Mouse (Mus musculus) limb, embryonic 12.5 days (tissue): ENCODE data around the gene Nkd2. TPM values are rescaled to one million over a fixed set of nuclear protein-coding genes. Genes with fewer than 3 reads are reported as not detected.

Experiments
- ATAC-seq: fragments of 200-750 bp; cut with Nextera tagmentation; 2 replicates; pipeline ENCODE4 v1.8.0; 2017; ENCODE audit warnings: low read depth, moderate TSS enrichment; ENCODE audit not compliant: insufficient number of reproducible peaks, insufficient read depth, low FRiP score, low TSS enrichment
- H3K27ac ChIP-seq: fragments of 300-500 bp; sonication (generic); 2 replicates; pipeline ENCODE4 v1.5.1; 2016; ENCODE audit warnings: mild to moderate bottlenecking, moderate library complexity
- H3K27me3 ChIP-seq: fragments of 300-500 bp; sonication (generic); 2 replicates; pipeline ENCODE4 v1.6.1; 2016; ENCODE audit warnings: mild to moderate bottlenecking, moderate library complexity
- H3K36me3 ChIP-seq: fragments of 300-500 bp; sonication (generic); 2 replicates; pipeline ENCODE4 v1.6.1; 2016; ENCODE audit warnings: mild to moderate bottlenecking, moderate library complexity
- H3K4me1 ChIP-seq: fragments of 300-500 bp; sonication (generic); replicated peaks from 2 replicates; pipeline ENCODE4 v1.6.1; 2016
- H3K4me2 ChIP-seq: fragments of 300-500 bp; sonication (generic); 2 replicates; pipeline ENCODE4 v1.6.1; 2016; ENCODE audit warnings: mild to moderate bottlenecking, moderate library complexity
- H3K4me3 ChIP-seq: fragments of 300-500 bp; sonication (generic); replicated peaks from 2 replicates; pipeline ENCODE4 v1.5.1; 2016; ENCODE audit warnings: mild to moderate bottlenecking
- H3K9ac ChIP-seq: fragments of 300-500 bp; sonication (generic); replicated peaks from 2 replicates; pipeline ENCODE4 v1.6.1; 2016; ENCODE audit warnings: mild to moderate bottlenecking, moderate library complexity
- H3K9me3 ChIP-seq: fragments of 300-500 bp; sonication (generic); 2 replicates; pipeline ENCODE4 v1.6.1; 2016; ENCODE audit warnings: mild to moderate bottlenecking, moderate library complexity
- WGBS: fragments of 180-500 bp; shearing (Covaris S2); methylation state at CpG from one replicate; pipeline ENCODE4 v1.1.7; 2016; 5-methylcytosine and 5-hydroxymethylcytosine counted together
- polyA plus RNA-seq: library from polyadenylated mRNA; unstranded; fragments of >200 nt; fragmentation: Nextera tagmentation; extraction: Ambion mirVana; gene quantifications from 2 replicates; pipeline ENCODE4 v1.2.1, GENCODE M21; 2016

The Nkd2 gene
- polyA plus RNA-seq, 1 experiment from 2014 or later, result 57.5 TPM

DNA sequence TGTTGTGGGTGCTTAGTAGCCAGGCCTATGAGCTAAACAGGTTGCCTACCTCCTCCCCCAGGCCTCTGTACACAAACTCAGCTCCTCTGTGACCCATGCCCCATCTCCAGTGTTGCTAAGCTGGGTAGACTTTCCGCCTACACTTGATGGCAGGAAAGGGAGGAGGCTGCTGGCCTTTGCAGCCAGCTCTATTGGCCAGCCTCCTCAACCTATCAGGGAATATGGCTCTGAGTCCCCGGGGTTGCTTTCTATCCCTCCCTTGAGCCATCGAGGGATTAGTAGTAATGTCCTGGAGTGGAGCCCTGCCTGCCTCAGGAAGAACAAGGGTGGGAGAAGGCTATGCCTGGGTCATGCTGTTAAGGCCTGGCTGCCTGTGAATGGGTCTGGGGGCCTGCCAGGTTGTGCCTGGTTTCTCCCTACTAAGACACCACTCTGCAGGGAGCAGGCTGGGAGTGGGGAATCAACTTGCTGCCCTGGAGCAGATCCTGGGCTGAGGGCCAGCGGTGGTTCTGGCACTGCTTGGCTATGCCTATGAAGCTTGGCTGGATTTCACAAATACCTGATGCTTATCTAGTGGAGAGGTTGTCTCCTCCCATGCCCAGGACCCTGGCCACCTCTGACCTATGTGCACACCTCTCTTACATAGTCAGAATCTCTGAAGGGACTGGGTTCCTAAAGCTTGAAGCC lies 73.8 kb downstream of the Nkd2 start:
- ATAC-seq, result no peak; the same call in 1 of the 2 replicates

DNA sequence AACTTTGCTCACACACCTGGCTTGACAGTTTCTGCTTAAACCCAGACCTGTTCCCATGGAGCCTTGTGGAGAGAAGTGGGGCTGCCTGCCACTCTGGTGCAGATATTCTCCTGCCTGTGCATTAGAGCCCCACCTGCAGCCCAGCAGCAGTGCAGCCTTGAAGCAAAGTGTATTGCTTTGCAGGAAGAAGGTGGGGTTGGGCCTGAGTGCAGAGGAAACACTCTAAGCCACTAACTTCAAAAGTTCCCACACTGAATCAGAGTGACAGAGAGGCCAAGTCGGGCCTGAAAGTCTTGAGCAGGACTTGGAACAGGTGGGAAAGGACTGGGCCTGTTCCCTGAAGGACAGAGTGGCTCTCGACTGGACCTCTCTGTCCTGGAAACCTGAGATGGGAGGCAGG lies 74.8 kb downstream of the Nkd2 start:
- H3K9me3 ChIP-seq, result no peaks in the 10 kb centered on the region
- H3K4me2 ChIP-seq, result no peak overlapping the region
- ATAC-seq, result no peak
- H3K27ac ChIP-seq, result peak overlapping the region; percentile 74; the same call in 1 of the 2 replicates
- 51% methylated on average over 2 of the region's 2 CpGs for WGBS
- no peak overlapping the region for H3K4me3 ChIP-seq
- peaks cover 44% of the 10 kb centered on the region for H3K36me3 ChIP-seq
- H3K4me1 ChIP-seq, result peaks cover 51% of the 10 kb centered on the region
- H3K27me3 ChIP-seq, result no peaks in the 10 kb centered on the region
- no peak overlapping the region for H3K9ac ChIP-seq

More for the DNA sequence above, 73.8 kb downstream of the Nkd2 start:
- Histone ChIP-seq H3K27ac (peak overlapping the region; percentile 74; the same call in 1 of the 2 replicates), H3K4me2 (no peak overlapping the region), H3K4me3 (no peak overlapping the region), H3K36me3 (peaks cover 34% of the 10 kb centered on the region), H3K4me1 (peaks cover 45% of the 10 kb centered on the region), H3K9ac (no peak overlapping the region), H3K27me3 (no peaks in the 10 kb centered on the region), H3K9me3 (no peaks in the 10 kb centered on the region)
- WGBS, result 62% methylated on average over 4 of the region's 4 CpGs

DNA sequence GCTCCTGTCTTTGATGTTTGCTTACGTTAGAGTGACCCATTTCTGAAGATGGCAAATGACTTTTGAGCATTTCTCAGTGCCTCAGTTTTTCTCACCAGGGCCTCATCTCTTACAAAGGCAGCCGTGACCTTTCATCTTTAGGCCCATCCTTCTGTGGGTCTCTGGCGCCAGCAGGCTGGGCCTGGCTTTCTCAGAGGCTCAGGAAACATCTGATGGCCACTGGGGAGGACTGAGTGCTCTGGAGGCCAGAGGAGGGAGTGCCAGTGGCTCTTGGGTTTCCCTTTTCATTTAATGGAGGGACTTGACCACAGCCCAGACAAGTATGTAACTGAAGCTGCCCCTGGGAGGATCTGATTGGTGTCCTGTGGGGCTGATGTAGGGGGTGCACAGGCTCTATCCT lies 76.3 kb downstream of the Nkd2 start:
- WGBS, result 32% methylated on average over 3 of the region's 3 CpGs
- ATAC-seq, result no peak
- Histone ChIP-seq H3K36me3 (peaks cover 55% of the 10 kb centered on the region), H3K9ac (no peak overlapping the region), H3K4me3 (no peak overlapping the region), H3K4me1 (peaks cover 62% of the 10 kb centered on the region), H3K27me3 (no peaks in the 10 kb centered on the region), H3K27ac (no peak overlapping the region), H3K4me2 (no peak overlapping the region), H3K9me3 (no peaks in the 10 kb centered on the region)

DNA sequence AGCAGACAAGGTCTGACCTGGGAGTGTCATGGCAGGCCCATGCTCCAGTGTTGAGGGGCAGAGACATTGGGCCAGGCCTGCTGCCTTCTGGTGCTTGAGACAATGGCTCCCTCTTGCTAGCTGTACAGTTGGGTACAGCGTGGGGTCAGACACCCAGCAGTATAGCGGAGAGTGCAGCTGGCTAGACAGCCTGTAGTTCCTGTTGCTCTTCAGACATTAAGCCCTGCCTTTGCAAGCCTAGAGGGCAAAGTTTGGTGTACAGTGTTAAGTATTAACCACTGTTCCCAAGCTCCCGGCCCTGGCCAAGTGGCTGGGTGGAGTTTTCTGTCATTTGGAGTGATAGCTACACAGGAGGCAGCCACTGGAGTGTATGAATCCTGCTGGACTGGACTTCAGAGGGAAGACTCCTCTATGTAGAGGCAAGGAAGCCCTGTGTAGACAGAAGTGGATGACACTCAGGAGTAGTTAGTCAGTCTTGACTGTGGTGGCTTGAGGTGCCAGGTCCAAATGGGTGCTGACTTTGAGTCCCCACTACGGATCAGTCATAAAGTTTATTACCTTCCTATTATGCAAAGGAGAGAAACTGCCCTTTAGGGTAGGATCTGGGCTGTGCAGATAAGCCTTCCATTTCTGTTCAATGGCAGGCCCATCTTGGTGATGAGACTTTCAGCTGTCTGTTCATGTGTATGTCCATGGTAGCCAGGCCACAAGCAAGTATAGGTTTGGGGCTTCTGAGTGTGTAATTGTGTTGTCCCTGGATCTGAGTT lies 77.3 kb downstream of the Nkd2 start:
- WGBS, result 69% methylated on average over 4 of the region's 4 CpGs
- H3K4me3 ChIP-seq, result no peak overlapping the region
- no peaks in the 10 kb centered on the region for H3K9me3 ChIP-seq
- H3K9ac ChIP-seq, result no peak overlapping the region
- H3K4me1 ChIP-seq, result peaks cover 73% of the 10 kb centered on the region
- H3K27me3 ChIP-seq, result no peaks in the 10 kb centered on the region
- no peak overlapping the region for H3K27ac ChIP-seq
- ATAC-seq, result no peak
- H3K36me3 ChIP-seq, result peaks cover 55% of the 10 kb centered on the region
- no peak overlapping the region for H3K4me2 ChIP-seq

Other genes starting within 250 kb of the Nkd2 start
- 116 and 121 TPM in 2 replicates for gene Clptm1l, start 243.6 kb downstream of the Nkd2 start, polyA plus RNA-seq
- gene Tert, start 220.7 kb downstream of the Nkd2 start, polyA plus RNA-seq, result 10.6 and 13.3 TPM in 2 replicates
- not detected in 2 replicates for gene Slc6a18, start 169.6 kb downstream of the Nkd2 start, polyA plus RNA-seq
- gene Slc6a19, start 142.8 kb downstream of the Nkd2 start, polyA plus RNA-seq, result not detected in 2 replicates
- gene Slc12a7, start 114.5 kb downstream of the Nkd2 start, polyA plus RNA-seq, result 42.7 and 48.4 TPM in 2 replicates
- gene Trip13, start 90.2 kb upstream of the Nkd2 start, polyA plus RNA-seq, result 49.5 and 57.6 TPM in 2 replicates
- gene Brd9, start 90.2 kb upstream of the Nkd2 start, polyA plus RNA-seq, result 59.7 and 66.7 TPM in 2 replicates
- gene Zdhhc11, start 116.2 kb upstream of the Nkd2 start, polyA plus RNA-seq, result not detected in 2 replicates
- gene Tppp, start 161.8 kb upstream of the Nkd2 start, polyA plus RNA-seq, result 0.53 and 0.58 TPM in 2 replicates
- gene Cep72, start 214.7 kb upstream of the Nkd2 start, polyA plus RNA-seq, result 20.9 TPM in 2 replicates